Mouse (Mus musculus): ENCODE results near the gene Ces2a. TPM values are rescaled to one million over a fixed set of nuclear protein-coding genes. Genes with fewer than 3 reads are reported as not detected.

Gene Ces2a
- not detected for polyA plus RNA-seq (2017; shearing (Covaris generic))

GRCm38 (mm10) chr8:104733753-104734152 lies at the start of gene Ces2a:
TSS of gene Ces2a (plus strand) at chr8:104734003.

Other genes with a start within 250 kb of the Ces2a start
- not detected for gene Terb1, start 224.1 kb upstream of the Ces2a start, polyA plus RNA-seq (2017; shearing (Covaris generic))
- 83.2 TPM for gene Nae1, start 199.4 kb upstream of the Ces2a start, polyA plus RNA-seq (2017; shearing (Covaris generic))
- gene Car7, start 199.3 kb upstream of the Ces2a start, polyA plus RNA-seq (2017; shearing (Covaris generic)), result 3.1 TPM
- gene Pdp2, start 142.6 kb upstream of the Ces2a start, polyA plus RNA-seq (2017; shearing (Covaris generic)), result 4.7 TPM
- not detected for gene Cdh16, start 109.6 kb upstream of the Ces2a start, polyA plus RNA-seq (2017; shearing (Covaris generic))
- 189 TPM for gene Rrad, start 102.7 kb upstream of the Ces2a start, polyA plus RNA-seq (2017; shearing (Covaris generic))
- 125 TPM for gene Ciao2b, start 92.0 kb upstream of the Ces2a start, polyA plus RNA-seq (2017; shearing (Covaris generic))
- not detected for gene Ces2b, start 97.6 kb downstream of the Ces2a start, polyA plus RNA-seq (2017; shearing (Covaris generic))
- not detected for gene Ces2c, start 113.1 kb downstream of the Ces2a start, polyA plus RNA-seq (2017; shearing (Covaris generic))
- not detected for gene Ces2e, start 192.3 kb downstream of the Ces2a start, polyA plus RNA-seq (2017; shearing (Covaris generic))
- not detected for gene Ces2f, start 213.4 kb downstream of the Ces2a start, polyA plus RNA-seq (2017; shearing (Covaris generic))
- gene Ces2g, start 227.7 kb downstream of the Ces2a start, polyA plus RNA-seq (2017; shearing (Covaris generic)), result not detected